Mouse (Mus musculus): ENCODE measurements around the gene Serinc2. TPM values are rescaled to one million over a fixed set of nuclear protein-coding genes. Genes with fewer than 3 reads are reported as not detected.

The Serinc2 gene
- polyA plus RNA-seq, 1 experiment: 37.7 TPM

DNA sequence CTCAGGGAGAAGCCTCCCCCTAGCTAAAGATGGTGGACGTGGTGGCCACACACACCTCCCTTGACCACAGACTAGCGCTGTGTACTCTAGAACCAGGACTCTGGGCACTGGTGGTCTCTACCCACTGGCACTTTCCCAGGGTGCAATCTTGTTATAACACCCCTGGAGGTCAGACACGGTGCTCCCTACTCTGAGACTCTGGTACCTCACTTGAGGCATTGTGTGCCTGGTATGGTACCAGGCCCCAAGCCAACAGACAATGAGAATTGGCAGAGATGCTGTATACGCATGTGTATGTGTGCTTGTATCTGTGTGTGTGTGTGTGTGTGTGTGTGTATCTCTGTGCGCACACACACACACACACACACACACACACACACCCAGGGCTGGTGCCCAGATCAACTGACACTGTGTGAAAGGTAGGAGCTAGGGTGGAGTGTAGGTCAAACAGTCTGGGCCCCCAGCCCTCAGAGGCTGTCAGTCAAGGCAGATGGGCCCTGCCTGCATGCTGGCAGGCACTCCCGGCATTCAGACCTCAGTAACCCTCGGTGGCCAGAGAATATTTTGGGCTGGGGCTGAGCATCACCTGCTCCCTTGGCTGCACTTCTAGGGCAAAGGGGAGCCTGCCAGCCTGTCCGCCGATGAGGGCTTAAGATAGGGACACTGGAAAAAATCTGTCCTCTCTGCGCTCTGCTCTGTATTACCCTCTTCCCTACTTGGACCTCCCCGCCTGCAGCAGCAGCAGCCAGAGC lies 20.0 kb upstream of the Serinc2 start:
- Histone ChIP-seq H3K4me3 (ENCODE audit: insufficient read depth, poor library complexity, severe bottlenecking) (no peak overlapping the region), H3K79me3 (ENCODE audit: low read depth) (no peaks in the 10 kb centered on the region)

DNA sequence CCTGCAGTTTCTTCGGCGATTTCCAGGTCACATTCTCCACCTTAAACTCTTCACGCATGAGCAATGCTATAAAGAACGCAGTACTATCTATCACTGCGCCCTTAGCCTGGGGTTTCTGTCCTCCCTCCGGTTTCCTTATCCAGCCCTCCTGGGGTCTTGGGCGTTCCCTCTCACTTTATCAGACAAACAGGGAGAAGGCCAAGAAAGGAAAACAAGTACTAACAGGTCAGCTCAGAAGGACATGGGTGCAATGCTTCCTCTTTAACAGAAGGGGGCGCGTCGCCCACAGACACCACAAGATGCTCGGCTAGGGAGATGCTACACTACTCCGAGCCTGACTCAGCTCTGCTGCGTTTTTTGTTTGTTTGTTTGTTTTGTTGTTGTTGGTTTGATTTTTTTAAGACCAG lies 18.1 kb upstream of the Serinc2 start:
- Histone ChIP-seq H3K27me3 (ENCODE audit: control insufficient read depth, insufficient read depth, insufficient read length) (no peaks in the 10 kb centered on the region), H3K79me2 (ENCODE audit: control insufficient read depth, insufficient read depth) (no peaks in the 10 kb centered on the region), H3ac (ENCODE audit: control insufficient read depth, insufficient read length, low read depth) (no peak overlapping the region), H3K4me3 (ENCODE audit: insufficient read depth, poor library complexity, severe bottlenecking) (no peak overlapping the region), H3K36me3 (ENCODE audit: control insufficient read depth, insufficient read depth) (no peaks in the 10 kb centered on the region), H3K79me3 (ENCODE audit: low read depth) (no peaks in the 10 kb centered on the region)
- TF ChIP-seq MYOG (IDR thresholded peaks at IDR 0.05; ENCODE audit: control insufficient read depth, extremely low read depth, insufficient read length) (no peak), CTCF (IDR thresholded peaks at IDR 0.05; ENCODE audit: control insufficient read depth, insufficient read depth, insufficient read length) (peak; percentile 70)

More for the DNA sequence above, 20.0 kb upstream of the Serinc2 start:
- Histone ChIP-seq H3K79me2 (ENCODE audit: control insufficient read depth, insufficient read depth) (no peaks in the 10 kb centered on the region), H3ac (ENCODE audit: control insufficient read depth, insufficient read length, low read depth) (no peak overlapping the region), H3K27me3 (ENCODE audit: control insufficient read depth, insufficient read depth, insufficient read length) (no peaks in the 10 kb centered on the region), H3K36me3 (ENCODE audit: control insufficient read depth, insufficient read depth) (no peaks in the 10 kb centered on the region)
- TF ChIP-seq USF1 (IDR thresholded peaks at IDR 0.05; ENCODE audit: low read depth) (no peak), CTCF (IDR thresholded peaks at IDR 0.05; ENCODE audit: control insufficient read depth, insufficient read depth, insufficient read length) (no peak), MAX (IDR thresholded peaks at IDR 0.05) (no peak), MYOG (IDR thresholded peaks at IDR 0.05; ENCODE audit: control insufficient read depth, extremely low read depth, insufficient read length) (no peak), FOSL1 (IDR thresholded peaks at IDR 0.05; ENCODE audit: insufficient read depth, low read length, poor library complexity, severe bottlenecking) (no peak), CEBPB (IDR thresholded peaks at IDR 0.05; ENCODE audit: low read depth) (no peak), MYOD1 (IDR thresholded peaks at IDR 0.05; ENCODE audit: control insufficient read depth, insufficient read length, low read depth) (no peak)

DNA sequence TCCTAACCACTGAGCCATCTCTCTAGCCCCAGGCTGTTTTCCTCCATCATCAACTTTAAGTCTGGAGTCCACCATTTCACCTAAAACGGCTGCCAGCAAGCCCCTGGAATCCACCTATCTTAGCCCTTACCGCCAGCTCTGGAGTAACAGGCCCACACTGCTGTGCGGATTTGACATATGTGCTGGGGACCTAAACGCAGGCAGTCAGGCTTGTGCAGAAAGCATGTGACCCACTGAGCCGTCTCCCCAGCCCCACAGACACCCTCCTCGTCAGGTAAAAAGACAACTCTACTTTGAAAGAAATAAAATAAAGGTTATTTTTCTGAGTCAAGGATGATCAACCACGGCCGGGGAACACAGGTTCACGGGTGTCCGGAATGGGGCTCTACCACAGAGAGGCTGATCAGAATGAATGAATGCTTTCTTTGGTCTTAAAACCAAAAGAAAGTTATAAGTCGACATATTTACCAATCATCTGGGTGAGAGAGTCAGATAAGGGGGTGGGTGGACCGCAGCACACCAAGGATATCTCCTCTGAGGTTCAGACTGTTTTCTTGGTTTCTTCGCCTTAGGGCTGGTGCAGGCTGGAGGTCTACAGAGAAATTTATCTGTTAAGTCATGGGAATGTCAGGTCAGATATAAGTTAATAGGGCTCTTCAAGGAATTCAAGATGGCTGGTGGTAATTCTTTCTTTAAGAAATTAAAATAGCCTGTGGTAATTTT lies 17.4 kb upstream of the Serinc2 start:
- TF ChIP-seq MYOG (IDR thresholded peaks at IDR 0.05; ENCODE audit: control insufficient read depth, extremely low read depth, insufficient read length): no peak
- no peak for TF ChIP-seq USF1 (IDR thresholded peaks at IDR 0.05; ENCODE audit: low read depth)
- TF ChIP-seq CTCF (IDR thresholded peaks at IDR 0.05; ENCODE audit: control insufficient read depth, insufficient read depth, insufficient read length): no peak
- no peak for TF ChIP-seq MAX (IDR thresholded peaks at IDR 0.05)
- no peak for TF ChIP-seq MYOD1 (IDR thresholded peaks at IDR 0.05; ENCODE audit: control insufficient read depth, insufficient read length, low read depth)
- TF ChIP-seq FOSL1 (IDR thresholded peaks at IDR 0.05; ENCODE audit: insufficient read depth, low read length, poor library complexity, severe bottlenecking): no peak
- no peak for TF ChIP-seq CEBPB (IDR thresholded peaks at IDR 0.05; ENCODE audit: low read depth)
- no peak overlapping the region for H3ac ChIP-seq (ENCODE audit: control insufficient read depth, insufficient read length, low read depth)
- no peaks in the 10 kb centered on the region for H3K79me3 ChIP-seq (ENCODE audit: low read depth)
- no peaks in the 10 kb centered on the region for H3K36me3 ChIP-seq (ENCODE audit: control insufficient read depth, insufficient read depth)
- H3K27me3 ChIP-seq (ENCODE audit: control insufficient read depth, insufficient read depth, insufficient read length): no peaks in the 10 kb centered on the region
- H3K79me2 ChIP-seq (ENCODE audit: control insufficient read depth, insufficient read depth): no peaks in the 10 kb centered on the region
- H3K4me3 ChIP-seq (ENCODE audit: insufficient read depth, poor library complexity, severe bottlenecking): no peak overlapping the region

DNA sequence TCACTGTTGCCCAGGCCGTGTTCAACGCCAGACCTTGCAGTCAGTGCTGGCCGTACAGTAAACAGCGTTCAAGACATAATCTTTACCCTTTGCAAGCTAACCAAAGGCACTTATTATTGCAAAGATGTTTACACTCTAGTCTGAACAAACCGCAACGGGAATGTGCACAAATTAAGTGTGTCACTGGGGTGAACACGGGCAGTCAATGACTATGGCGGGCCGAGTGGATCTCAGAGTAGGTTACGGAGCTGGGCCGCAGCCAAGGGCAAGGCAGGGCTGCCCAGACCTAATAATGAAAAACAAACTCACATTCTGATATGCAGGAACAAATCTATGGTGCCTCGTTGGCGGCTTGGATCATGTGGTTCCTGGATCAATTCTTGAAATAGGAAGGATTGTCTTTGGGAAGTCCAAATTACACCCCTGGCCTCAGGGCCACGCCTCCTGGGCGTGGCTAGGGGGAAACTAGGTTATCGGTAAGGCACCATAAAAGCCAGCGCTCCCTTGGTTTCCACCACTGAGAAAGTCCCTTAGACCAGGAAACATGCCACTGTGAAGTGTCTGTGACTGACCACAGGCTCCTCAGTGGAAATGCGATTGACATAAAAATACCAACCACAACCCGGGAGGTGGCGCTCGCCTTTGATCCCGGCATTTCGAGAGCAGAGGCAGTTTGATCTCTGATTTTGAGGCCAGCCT lies 16.2 kb upstream of the Serinc2 start:
- Histone ChIP-seq H3K36me3 (ENCODE audit: control insufficient read depth, insufficient read depth) (no peaks in the 10 kb centered on the region), H3K27me3 (ENCODE audit: control insufficient read depth, insufficient read depth, insufficient read length) (no peaks in the 10 kb centered on the region), H3ac (ENCODE audit: control insufficient read depth, insufficient read length, low read depth) (no peak overlapping the region), H3K79me3 (ENCODE audit: low read depth) (no peaks in the 10 kb centered on the region), H3K79me2 (ENCODE audit: control insufficient read depth, insufficient read depth) (no peaks in the 10 kb centered on the region), H3K4me3 (ENCODE audit: insufficient read depth, poor library complexity, severe bottlenecking) (no peak overlapping the region)
- TF ChIP-seq FOSL1 (IDR thresholded peaks at IDR 0.05; ENCODE audit: insufficient read depth, low read length, poor library complexity, severe bottlenecking): no peak
- no peak for TF ChIP-seq MAX (IDR thresholded peaks at IDR 0.05)
- TF ChIP-seq MYOG (IDR thresholded peaks at IDR 0.05; ENCODE audit: control insufficient read depth, extremely low read depth, insufficient read length): no peak
- TF ChIP-seq USF1 (IDR thresholded peaks at IDR 0.05; ENCODE audit: low read depth): no peak
- no peak for TF ChIP-seq CEBPB (IDR thresholded peaks at IDR 0.05; ENCODE audit: low read depth)
- TF ChIP-seq MYOD1 (IDR thresholded peaks at IDR 0.05; ENCODE audit: control insufficient read depth, insufficient read length, low read depth): no peak
- no peak for TF ChIP-seq CTCF (IDR thresholded peaks at IDR 0.05; ENCODE audit: control insufficient read depth, insufficient read depth, insufficient read length)

DNA sequence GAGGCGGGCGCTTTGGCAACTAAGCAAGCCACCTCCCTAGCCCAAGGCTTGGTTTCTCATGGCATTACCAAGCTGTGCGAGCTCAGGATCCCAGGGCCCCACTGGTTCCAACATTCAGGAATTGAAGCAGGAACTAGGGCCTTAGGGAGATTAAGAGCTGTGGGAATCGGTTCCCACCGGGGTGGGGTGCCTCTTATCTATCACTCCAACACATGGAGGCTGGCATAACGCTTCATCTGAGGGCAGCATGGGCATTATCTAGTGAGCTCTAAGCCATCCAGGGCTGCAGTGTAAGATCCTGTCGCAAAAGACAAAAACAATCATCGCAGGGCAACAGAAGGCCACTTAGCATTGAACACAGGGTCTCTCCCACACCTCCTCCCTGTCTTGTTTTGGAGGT lies 15.5 kb upstream of the Serinc2 start:
- H3K79me2 ChIP-seq (ENCODE audit: control insufficient read depth, insufficient read depth): no peaks in the 10 kb centered on the region
- TF ChIP-seq USF1 (IDR thresholded peaks at IDR 0.05; ENCODE audit: low read depth): no peak
- no peak for TF ChIP-seq CEBPB (IDR thresholded peaks at IDR 0.05; ENCODE audit: low read depth)
- no peak for TF ChIP-seq CTCF (IDR thresholded peaks at IDR 0.05; ENCODE audit: control insufficient read depth, insufficient read depth, insufficient read length)
- TF ChIP-seq FOSL1 (IDR thresholded peaks at IDR 0.05; ENCODE audit: insufficient read depth, low read length, poor library complexity, severe bottlenecking): no peak
- TF ChIP-seq MAX (IDR thresholded peaks at IDR 0.05): no peak
- no peak for TF ChIP-seq MYOG (IDR thresholded peaks at IDR 0.05; ENCODE audit: control insufficient read depth, extremely low read depth, insufficient read length)
- TF ChIP-seq MYOD1 (IDR thresholded peaks at IDR 0.05; ENCODE audit: control insufficient read depth, insufficient read length, low read depth): no peak
- no peak overlapping the region for H3K4me3 ChIP-seq (ENCODE audit: insufficient read depth, poor library complexity, severe bottlenecking)
- no peaks in the 10 kb centered on the region for H3K27me3 ChIP-seq (ENCODE audit: control insufficient read depth, insufficient read depth, insufficient read length)
- no peak overlapping the region for H3ac ChIP-seq (ENCODE audit: control insufficient read depth, insufficient read length, low read depth)
- H3K36me3 ChIP-seq (ENCODE audit: control insufficient read depth, insufficient read depth): no peaks in the 10 kb centered on the region
- H3K79me3 ChIP-seq (ENCODE audit: low read depth): no peaks in the 10 kb centered on the region

Measured in C2C12 (cell line).